Mouse (Mus musculus): ENCODE measurements around the gene Pla2g1b.
"Not testable (repeated sequence)": the region's sequence is repeated elsewhere in the genome, so short reads cannot be mapped to it uniquely, and the experiment has no call there.

Pla2g1b gene

DNA sequence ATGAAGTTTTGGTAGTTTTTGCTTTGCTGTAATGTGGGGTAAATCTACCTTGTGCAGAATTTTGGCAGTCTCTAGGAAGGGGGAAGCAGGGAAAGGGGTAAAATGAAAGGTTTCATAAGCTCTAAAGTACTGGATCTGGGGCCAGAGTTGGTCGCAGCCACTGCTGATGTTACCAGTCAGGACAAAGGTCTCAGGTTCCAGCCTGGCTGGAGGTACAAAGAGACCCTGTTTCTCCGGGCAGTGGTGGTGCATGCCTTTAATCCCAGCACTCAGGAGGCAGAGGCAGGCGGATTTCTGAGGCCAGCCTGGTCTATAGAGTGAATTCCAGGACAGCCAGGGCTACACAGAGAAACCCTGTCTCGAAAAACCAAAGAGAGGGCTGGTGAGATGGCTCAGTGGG is 39.6 kb downstream of the Pla2g1b start:
- in situ Hi-C loops (cut with MboI, MseI) = not testable (repeated sequence)

GRCm38 (mm10) chr5:115506454-115507201 is 40.6 kb downstream of the Pla2g1b start, which contains the start of gene Pxn:
Pxn (plus strand) TSS chr5:115506676.
- in situ Hi-C loops (cut with MboI, MseI) = no loop called here

- in situ Hi-C loops (cut with MboI, MseI) = no loop called here
Observed at GRCm38 (mm10) chr5:115507267-115507980, 41.4 kb downstream of the Pla2g1b start.

GRCm38 (mm10) chr5:115507981-115508858 is 42.2 kb downstream of the Pla2g1b start:
- in situ Hi-C loops (cut with MboI, MseI) = no loop called here

DNA sequence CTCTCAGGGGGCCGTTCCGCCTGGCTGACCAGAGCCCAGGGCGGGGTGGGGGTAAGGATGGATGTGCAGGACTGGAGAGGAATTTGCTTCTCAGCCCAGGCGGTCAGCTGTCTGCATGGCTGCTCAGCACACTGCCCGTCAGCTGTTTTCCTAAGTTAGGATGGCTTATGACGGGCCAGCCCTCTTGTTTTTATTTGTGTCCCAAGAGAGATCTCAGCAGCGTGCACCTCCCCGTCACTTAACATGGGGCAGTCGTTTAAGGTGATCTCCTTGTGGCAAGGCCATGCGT is 42.7 kb downstream of the Pla2g1b start:
- in situ Hi-C loops (cut with MboI, MseI) = no loop called here

- in situ Hi-C loops (cut with MboI, MseI) = no loop called here
Observed at GRCm38 (mm10) chr5:115509321-115509761, 43.3 kb downstream of the Pla2g1b start.

- in situ Hi-C loops (cut with MboI, MseI) = no loop called here
Observed at GRCm38 (mm10) chr5:115509790-115510689, 44.0 kb downstream of the Pla2g1b start.

- in situ Hi-C loops (cut with MboI, MseI) = no loop called here
Observed at GRCm38 (mm10) chr5:115512375-115512774, 46.3 kb downstream of the Pla2g1b start.

- in situ Hi-C loops (cut with MboI, MseI) = no loop called here
Observed at GRCm38 (mm10) chr5:115513246-115513645, 47.2 kb downstream of the Pla2g1b start.

DNA sequence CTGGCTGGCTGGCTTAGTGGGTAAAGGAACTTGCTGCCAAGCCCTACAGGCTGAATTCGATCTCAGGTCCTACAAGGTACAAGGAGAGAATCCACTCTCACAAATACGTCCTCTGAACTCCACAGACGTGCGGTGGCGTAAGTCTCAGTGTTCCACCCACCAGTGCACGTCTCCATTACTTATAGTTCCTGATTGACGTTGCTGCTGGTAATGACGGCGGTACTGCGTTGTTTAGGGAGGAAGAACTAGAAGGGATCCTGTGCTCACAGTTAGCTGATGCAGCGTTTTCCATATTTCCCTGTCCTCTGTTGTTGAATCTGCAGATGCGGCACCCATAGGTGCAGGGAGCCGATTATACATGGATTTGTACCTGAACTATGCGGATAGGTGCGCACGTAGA is 47.7 kb downstream of the Pla2g1b start:
- in situ Hi-C loops (cut with MboI, MseI) = no loop called here

GRCm38 (mm10) chr5:115514346-115514745 is 48.3 kb downstream of the Pla2g1b start:
- in situ Hi-C loops (cut with MboI, MseI) = no loop called here

DNA sequence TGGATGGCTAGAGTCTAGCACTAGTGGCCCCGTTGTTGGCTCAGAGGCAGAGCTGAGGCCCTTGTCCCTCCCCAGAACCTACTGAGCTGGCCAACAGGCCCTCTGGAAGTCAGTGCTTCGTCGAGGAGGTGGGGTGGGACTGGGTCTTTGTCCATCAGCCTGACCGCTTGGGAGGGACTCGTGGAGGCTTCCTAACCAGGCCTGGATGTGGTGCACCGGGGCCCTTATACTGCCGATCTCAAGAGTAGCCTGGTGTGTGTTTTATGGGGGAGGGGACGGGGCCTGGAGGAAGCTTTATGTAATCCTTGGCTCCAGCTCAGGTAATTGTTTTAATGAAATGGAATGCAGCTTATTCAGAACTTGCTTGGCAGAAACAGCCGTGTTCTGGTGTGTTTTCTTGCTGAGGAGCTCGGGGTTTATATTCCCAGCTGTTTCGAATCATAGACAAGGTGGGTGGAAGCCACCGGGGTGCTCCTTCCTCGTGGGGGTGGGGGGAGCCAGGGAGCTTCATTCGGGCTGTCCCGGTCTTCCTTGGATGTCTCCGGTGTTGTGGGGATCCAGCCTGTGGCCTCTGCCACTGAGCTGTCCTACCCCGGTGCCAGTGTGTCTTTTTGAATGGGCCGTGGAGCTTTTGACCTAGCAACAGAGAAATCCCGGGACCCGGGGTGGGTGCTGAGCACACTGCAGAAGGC is 49.0 kb downstream of the Pla2g1b start:
- in situ Hi-C loops (cut with MboI, MseI) = no loop called here

GRCm38 (mm10) chr5:115516081-115516907 is 50.2 kb downstream of the Pla2g1b start:
- in situ Hi-C loops (cut with MboI, MseI) = no loop called here

DNA sequence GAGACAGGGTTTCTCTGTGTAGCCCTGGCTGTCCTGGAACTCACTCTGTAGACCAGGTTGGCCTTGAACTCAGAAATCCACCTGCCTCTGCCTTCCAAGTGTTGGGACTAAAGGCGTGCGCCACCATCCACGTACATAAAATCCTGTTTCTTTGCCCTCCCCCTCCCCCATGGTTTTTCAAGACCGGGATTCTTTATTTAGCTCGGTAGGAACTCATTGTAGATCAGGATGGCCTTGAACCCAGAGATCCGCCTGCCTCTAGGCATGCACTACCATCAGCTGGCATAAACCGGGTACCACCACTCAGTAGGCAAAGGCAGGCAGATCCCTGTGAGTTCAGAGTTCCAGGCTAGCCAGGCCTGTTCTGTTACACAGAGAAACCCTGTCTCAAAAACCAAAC is 50.8 kb downstream of the Pla2g1b start:
- in situ Hi-C loops (cut with MboI, MseI) = no loop called here

DNA sequence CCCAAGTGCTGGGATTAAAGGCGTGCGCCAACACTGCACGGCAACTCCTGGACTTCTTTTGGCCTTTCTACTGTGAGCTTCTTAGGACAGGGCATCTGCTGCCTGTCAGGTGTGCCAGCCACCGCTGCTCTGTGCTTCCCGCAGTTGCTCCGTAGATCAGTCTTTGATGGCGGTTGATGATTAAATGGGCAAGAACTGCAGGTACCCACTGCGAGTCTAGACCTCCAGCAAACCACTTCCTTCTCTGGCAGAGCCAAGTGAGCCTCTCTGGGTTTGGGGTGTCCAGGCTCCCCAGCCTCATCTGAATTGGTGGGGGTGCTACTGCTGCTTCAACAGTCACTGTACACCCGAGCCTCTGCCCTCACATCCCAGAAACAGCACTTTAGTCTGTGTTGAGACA is 51.4 kb downstream of the Pla2g1b start:
- in situ Hi-C loops (cut with MboI, MseI) = no loop called here

GRCm38 (mm10) chr5:115518214-115518613 is 52.2 kb downstream of the Pla2g1b start:
- in situ Hi-C loops (cut with MboI, MseI) = not testable (repeated sequence)

DNA sequence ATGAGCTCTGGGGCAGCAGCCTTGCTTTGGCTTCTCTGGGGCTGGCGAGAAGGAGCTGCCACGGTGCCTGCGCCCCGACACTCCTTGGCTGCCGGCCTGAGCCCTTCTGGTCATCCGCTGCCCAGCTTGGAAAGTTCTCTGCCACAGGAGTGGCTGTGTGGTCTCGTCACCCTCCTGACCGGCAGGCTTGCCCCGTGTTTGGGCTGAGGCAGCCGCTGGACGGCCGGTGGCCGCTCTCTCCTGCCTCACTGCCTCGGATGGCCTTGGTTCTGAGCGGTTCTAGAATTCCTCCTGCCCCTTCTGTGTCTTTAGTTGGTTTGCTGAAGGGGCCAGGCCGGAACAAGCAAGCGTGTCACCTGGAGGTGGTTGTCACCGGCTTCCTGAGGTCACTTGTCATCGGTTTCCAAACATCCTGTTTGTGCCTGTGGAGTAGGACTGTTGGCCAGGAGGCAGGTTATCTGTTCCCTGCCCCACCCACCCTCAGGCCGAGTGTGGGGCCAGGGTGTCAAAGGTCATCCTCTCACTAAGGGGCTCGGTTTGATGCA is 54.3 kb downstream of the Pla2g1b start:
- in situ Hi-C loops (cut with MboI, MseI) = no loop called here

- in situ Hi-C loops (cut with MboI, MseI) = no loop called here
Observed at GRCm38 (mm10) chr5:115521553-115522461, 55.7 kb downstream of the Pla2g1b start.
